Mouse (Mus musculus) spleen, adult 2 months (tissue): ENCODE results near the gene Myocd.

Experiments used
- CTCF ChIP-seq: fragments of 200-500 bp; IDR thresholded peaks from 2 replicates; pipeline ENCODE4 v1.5.1; 2011; ENCODE audit warnings: mild to moderate bottlenecking, inconsistent platforms; ENCODE audit not compliant: insufficient read depth, insufficient read length, insufficient replicate concordance; ENCODE audit errors: extremely low read depth
- POLR2A ChIP-seq: fragments of 200-500 bp; IDR thresholded peaks from 2 replicates; pipeline ENCODE4 v1.6.1; 2011; ENCODE audit warnings: low read depth, low read length, inconsistent platforms

DNA sequence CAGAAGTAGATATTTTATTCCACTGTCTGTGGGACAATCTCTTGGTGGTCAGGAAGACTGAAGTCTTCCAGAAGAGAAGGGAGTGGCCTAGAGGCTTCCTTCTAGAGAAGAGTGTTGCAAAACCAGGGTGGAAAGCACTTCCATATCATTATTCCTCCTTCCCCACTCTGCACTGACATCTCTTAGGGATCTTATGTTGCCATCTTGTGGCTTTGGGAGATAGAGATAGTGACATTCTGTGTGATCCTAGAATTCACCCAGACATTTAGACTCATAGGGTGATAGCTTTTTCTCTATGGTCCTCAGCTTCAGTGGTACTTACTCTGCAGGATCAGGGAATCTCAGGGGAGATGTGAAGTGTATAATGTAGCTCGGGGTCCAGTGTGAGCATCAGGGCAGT lies 66.8 kb downstream of the Myocd start:
- TF ChIP-seq POLR2A (no peak), CTCF (no peak)
